Mouse (Mus musculus) MEL (cell line): Measurements from ENCODE around the gene Ces1f.

Source experiments
- CHD1 ChIP-seq: IDR thresholded peaks from 2 replicates; pipeline ENCODE4 v1.6.1; 2012; ENCODE audit warnings: low read depth, mild to moderate bottlenecking, inconsistent platforms, low read length, improper control_type of control experiment
- CTCF ChIP-seq, 3 experiments: IDR thresholded peaks in 2 of 3; conservative IDR thresholded peaks in 1 of 3; 2 replicates each; pipeline ENCODE4 v1.5.1; 2011 to 2012; ENCODE audit warnings: low read length in 3 of 3, low read depth in 2 of 3, mild to moderate bottlenecking in 2 of 3, improper control_type of control experiment in 1 of 3, inconsistent platforms in 1 of 3, mixed read lengths in 1 of 3, moderate library complexity in 1 of 3; ENCODE audit not compliant: control insufficient read depth in 1 of 3, insufficient read depth in 1 of 3, poor library complexity in 1 of 3, severe bottlenecking in 1 of 3
- EP300 ChIP-seq, 2 experiments: IDR thresholded peaks; 2 replicates each; pipeline ENCODE4 v1.6.1; 2011; ENCODE audit warnings: improper control_type of control experiment in 2 of 2, low read length in 2 of 2, low read depth in 1 of 2, mild to moderate bottlenecking in 1 of 2
- NRF1 ChIP-seq: IDR thresholded peaks from 2 replicates; pipeline ENCODE4 v1.6.1; 2014; ENCODE audit warnings: low read depth, mild to moderate bottlenecking, inconsistent platforms, low read length, improper control_type of control experiment, moderate library complexity; ENCODE audit not compliant: poor library complexity, insufficient read depth, severe bottlenecking
- POLR2AphosphoS2 ChIP-seq: IDR thresholded peaks from 2 replicates; pipeline ENCODE4 v1.6.1; 2011; ENCODE audit warnings: low read length, improper control_type of control experiment
- POLR2AphosphoS5 ChIP-seq: IDR thresholded peaks from 2 replicates; pipeline ENCODE4 v1.6.1; 2012; ENCODE audit warnings: low read depth, borderline replicate concordance, mild to moderate bottlenecking, inconsistent platforms, low read length, moderate library complexity, mixed read lengths
- RAD21 ChIP-seq: IDR thresholded peaks from 2 replicates; pipeline ENCODE4 v1.6.1; 2011; ENCODE audit warnings: mild to moderate bottlenecking, low read depth, low read length, improper control_type of control experiment
- SMC3 ChIP-seq: IDR thresholded peaks from 2 replicates; pipeline ENCODE4 v1.6.1; 2011; ENCODE audit warnings: low read depth, low read length, improper control_type of control experiment
- TCF12 ChIP-seq: IDR thresholded peaks from 2 replicates; pipeline ENCODE4 v1.6.1; 2014; ENCODE audit warnings: low read depth, mild to moderate bottlenecking, inconsistent platforms, low read length, improper control_type of control experiment, moderate library complexity
- ZMIZ1 ChIP-seq: IDR thresholded peaks from 2 replicates; pipeline ENCODE4 v1.6.1; 2012; ENCODE audit warnings: low read depth, mild to moderate bottlenecking, inconsistent platforms, low read length, improper control_type of control experiment, moderate library complexity

- TF ChIP-seq CTCF (IDR thresholded peaks at IDR 0.05 in 2 of 3, conservative IDR thresholded peaks at IDR 0.05 in 1 of 3; ENCODE audit: control insufficient read depth in 1 of 3, insufficient read depth in 1 of 3, low read depth in 2 of 3, low read length in 3 of 3, poor library complexity in 1 of 3, severe bottlenecking in 1 of 3) (no peak), POLR2AphosphoS5 (no peak), EP300 (IDR thresholded peaks at IDR 0.05; ENCODE audit: low read depth in 1 of 2, low read length in 2 of 2) (no peak), CHD1 (no peak), SMC3 (no peak), RAD21 (no peak), ZMIZ1 (no peak), POLR2AphosphoS2 (no peak), TCF12 (no peak), NRF1 (no peak)
These were observed 50.7 kb downstream of the Ces1f start for GRCm38 (mm10) chr8:93228673-93229370.
